Mouse (Mus musculus) c-Kit-negative CD71-positive TER-119-positive erythroid progenitor cells, embryonic 14.5 days (primary cell): ENCODE results near the gene Slc47a2.

Source experiments
- DNase-seq: peaks from one replicate; pipeline ENCODE4 v3.0.0-alpha.2; 2013; ENCODE audit warnings: low read depth, low spot score

Gene Slc47a2

GRCm38 (mm10) chr11:61342505-61343420 is at the start of gene Slc47a2:
Gene Slc47a2, minus strand, starts transcription at chr11:61342860.
- DNase-seq: no peak

- no peak for DNase-seq
These were observed 46.3 kb upstream of the Slc47a2 start for GRCm38 (mm10) chr11:61388936-61389335.

GRCm38 (mm10) chr11:61388012-61388411 is 45.4 kb upstream of the Slc47a2 start:
- no peak for DNase-seq

GRCm38 (mm10) chr11:61387233-61387632 is 44.6 kb upstream of the Slc47a2 start:
- DNase-seq: no peak

GRCm38 (mm10) chr11:61385725-61386124 is 43.1 kb upstream of the Slc47a2 start:
- DNase-seq: no peak

- DNase-seq: no peak
These were observed 38.6 kb upstream of the Slc47a2 start for GRCm38 (mm10) chr11:61381272-61381671.

- DNase-seq: no peak
These were observed 36.0 kb upstream of the Slc47a2 start for GRCm38 (mm10) chr11:61378651-61379050.

GRCm38 (mm10) chr11:61377881-61378613 is 35.4 kb upstream of the Slc47a2 start, which contains the start of gene Slc47a1:
Gene Slc47a1, minus strand, starts transcription at chr11:61378345.
- DNase-seq: no peak

- DNase-seq: no peak
These were observed 26.0 kb upstream of the Slc47a2 start for GRCm38 (mm10) chr11:61368668-61369067.

- DNase-seq: no peak
These were observed 24.0 kb upstream of the Slc47a2 start for GRCm38 (mm10) chr11:61366517-61367273.

- no peak for DNase-seq
These were observed 23.3 kb upstream of the Slc47a2 start for GRCm38 (mm10) chr11:61365938-61366337.

GRCm38 (mm10) chr11:61364096-61364495 is 21.4 kb upstream of the Slc47a2 start:
- no peak for DNase-seq

- no peak for DNase-seq
These were observed 19.0 kb upstream of the Slc47a2 start for GRCm38 (mm10) chr11:61361515-61362190.

- no peak for DNase-seq
These were observed 13.9 kb upstream of the Slc47a2 start for GRCm38 (mm10) chr11:61356600-61356999.

GRCm38 (mm10) chr11:61356111-61356510 is 13.5 kb upstream of the Slc47a2 start:
- no peak for DNase-seq

- no peak for DNase-seq
These were observed 12.7 kb upstream of the Slc47a2 start for GRCm38 (mm10) chr11:61355351-61355750.

GRCm38 (mm10) chr11:61354346-61354745 is 11.7 kb upstream of the Slc47a2 start:
- no peak for DNase-seq

GRCm38 (mm10) chr11:61353038-61353437 is 10.4 kb upstream of the Slc47a2 start:
- DNase-seq: no peak

- DNase-seq: no peak
These were observed 9.5 kb upstream of the Slc47a2 start for GRCm38 (mm10) chr11:61352138-61352651.

- DNase-seq: no peak
These were observed 6.7 kb upstream of the Slc47a2 start for GRCm38 (mm10) chr11:61349337-61349736.

GRCm38 (mm10) chr11:61346133-61346532 is 3.5 kb upstream of the Slc47a2 start:
- no peak for DNase-seq
